8 mouse cellular contexts compared by ENCODE assay signal in genomic region chr4:129640101-129640637, GRCm38 (mm10). TPM values are rescaled to one million over a fixed set of nuclear protein-coding genes. Genes with fewer than 3 reads are reported as not detected.
DNase-seq lines count a peak whose midpoint lies in the region; ATAC-seq lines count a peak whose summit lies in the region.

No protein-coding gene starts in this region.

- peaks cover 27% of the 10 kb centered on the region for H3K36me3 ChIP-seq in lung, embryonic 16.5 days (ENCODE audit: control insufficient read depth, insufficient read depth, low read length)
- H3K36me3 ChIP-seq in stomach, embryonic 14.5 days (ENCODE audit: control insufficient read depth, insufficient read depth, low read length) = peaks cover 35% of the 10 kb centered on the region

- no peaks in the 10 kb centered on the region for H3K9me3 ChIP-seq in lung, embryonic 16.5 days (ENCODE audit: control insufficient read depth, low read length)
- no peaks in the 10 kb centered on the region for H3K9me3 ChIP-seq in stomach, embryonic 14.5 days (ENCODE audit: control insufficient read depth, low read depth, low read length)

- peaks cover 17% of the 10 kb centered on the region for H3K4me1 ChIP-seq in lung, embryonic 16.5 days (replicated peaks; ENCODE audit: control insufficient read depth, insufficient read depth, low read length)
- H3K4me1 ChIP-seq in stomach, embryonic 14.5 days (ENCODE audit: control insufficient read depth, insufficient read depth, low read length) = peaks cover 8% of the 10 kb centered on the region; the same call in 1 of the 2 replicates

- no peaks in the 10 kb centered on the region for H3K27me3 ChIP-seq in lung, embryonic 16.5 days (ENCODE audit: control insufficient read depth, insufficient read depth, low read depth, low read length)
- H3K27me3 ChIP-seq in stomach, embryonic 14.5 days (ENCODE audit: control insufficient read depth, insufficient read depth, low read length) = no peaks in the 10 kb centered on the region

- peak overlapping the region; percentile 77 for H3K4me2 ChIP-seq in lung, embryonic 16.5 days (ENCODE audit: low read depth, low read length)
- peak overlapping the region; percentile 78 for H3K4me2 ChIP-seq in stomach, embryonic 14.5 days (replicated peaks; ENCODE audit: low read depth, low read length)

- 0 out of 2 replicates have a peak, but pooled peaks have one; percentile 13 for ATAC-seq in lung, embryonic 16.5 days (ENCODE audit: low read depth)
- ATAC-seq in stomach, embryonic 14.5 days (ENCODE audit: insufficient number of reproducible peaks, insufficient read depth, low FRiP score, low read depth) = no peak

- H3K9ac ChIP-seq in lung, embryonic 16.5 days (ENCODE audit: low read length) = peak overlapping the region; percentile 84
- H3K9ac ChIP-seq in stomach, embryonic 14.5 days (replicated peaks; ENCODE audit: low read depth, low read length) = peak overlapping the region; percentile 49

- DNase-seq in layer of hippocampus, postnatal 10 days (ENCODE audit: low spot score in 2 of 2) = peak; percentile 45 to 50
- no peak for DNase-seq in layer of hippocampus, adult 18-20 months (ENCODE audit: low spot score in 2 of 2)
- peak; percentile 78 to 79 for DNase-seq in cerebellum, postnatal 10 days
- DNase-seq in gastrocnemius, postnatal 4 days (ENCODE audit: low spot score in 2 of 2) = peak; percentile 45 to 49
- DNase-seq in kidney, adult 9 months = peak; percentile 48
- no peak for DNase-seq in layer of hippocampus, postnatal 25 days (ENCODE audit: extremely low spot score in 1 of 2, low spot score in 1 of 2)

- under 1% methylated on average over 17 of the region's 17 CpGs for WGBS in lung, embryonic 16.5 days
- WGBS in stomach, embryonic 14.5 days = 2% methylated on average over 17 of the region's 17 CpGs

- peak overlapping the region; percentile 72 for H3K4me3 ChIP-seq in lung, embryonic 16.5 days (ENCODE audit: low read length)
- H3K4me3 ChIP-seq in stomach, embryonic 14.5 days (ENCODE audit: low read depth, low read length) = peak overlapping the region; percentile 48

- H3K27ac ChIP-seq in lung, embryonic 16.5 days (ENCODE audit: low read length) = peak overlapping the region; percentile 98
- H3K27ac ChIP-seq in stomach, embryonic 14.5 days (ENCODE audit: low read length) = peak overlapping the region; percentile 87

RNA-seq across cellular contexts. Expression of gene Txlna, which starts 0.7 kb away (rescaled TPM):
- total RNA-seq in layer of hippocampus, postnatal 10 days (2021) = 10 to 100 TPM; 41.4 to 46.8 TPM
- total RNA-seq in layer of hippocampus, adult 18-20 months (2021) = 10 to 100 TPM; 49.9 to 51.3 TPM
- 10 to 100 TPM; 53.7 to 56.0 TPM for total RNA-seq in gastrocnemius, postnatal 4 days (2021)
- 80.4 and 82.6 TPM in 2 replicates for polyA plus RNA-seq in lung, embryonic 16.5 days (2015; fragmentation: Nextera tagmentation; extraction: Ambion mirVana)
- 91.9 and 94.4 TPM in 2 replicates for polyA plus RNA-seq in stomach, embryonic 14.5 days (2014; fragmentation: Nextera tagmentation; extraction: Ambion mirVana)
- total RNA-seq in layer of hippocampus, postnatal 25 days (2021) = 10 to 100 TPM; 44.0 to 44.1 TPM

RNA-seq across cellular contexts. Expression of gene Ccdc28b, which starts 16.4 kb away (rescaled TPM):
- total RNA-seq in layer of hippocampus, postnatal 10 days (2021) = 100 to 1,000 TPM; 123 to 140 TPM
- total RNA-seq in layer of hippocampus, adult 18-20 months (2021) = 10 to 100 TPM; 55.7 to 59.1 TPM
- total RNA-seq in gastrocnemius, postnatal 4 days (2021) = 10 to 100 TPM; 44.7 to 51.2 TPM
- 65.8 and 71.1 TPM in 2 replicates for polyA plus RNA-seq in lung, embryonic 16.5 days (2015; fragmentation: Nextera tagmentation; extraction: Ambion mirVana)
- 52.9 and 56.1 TPM in 2 replicates for polyA plus RNA-seq in stomach, embryonic 14.5 days (2014; fragmentation: Nextera tagmentation; extraction: Ambion mirVana)
- 10 to 100 TPM; 71.6 to 84.5 TPM for total RNA-seq in layer of hippocampus, postnatal 25 days (2021)

RNA-seq across cellular contexts. Expression of gene Iqcc, which starts 21.3 kb away (rescaled TPM):
- 10 to 100 TPM; 27.5 to 27.6 TPM for total RNA-seq in layer of hippocampus, postnatal 10 days (2021)
- total RNA-seq in layer of hippocampus, adult 18-20 months (2021) = 10 to 100 TPM; 36.2 to 37.4 TPM
- total RNA-seq in gastrocnemius, postnatal 4 days (2021) = 10 to 100 TPM; 13.2 to 13.6 TPM
- polyA plus RNA-seq in lung, embryonic 16.5 days (2015; fragmentation: Nextera tagmentation; extraction: Ambion mirVana) = 29.3 and 29.7 TPM in 2 replicates
- 26.2 and 26.9 TPM in 2 replicates for polyA plus RNA-seq in stomach, embryonic 14.5 days (2014; fragmentation: Nextera tagmentation; extraction: Ambion mirVana)
- 10 to 100 TPM; 32.9 to 41.9 TPM for total RNA-seq in layer of hippocampus, postnatal 25 days (2021)

RNA-seq across cellular contexts. Expression of gene Dcdc2b, which starts 26.1 kb away (rescaled TPM):
- 1 to 10 TPM; 3.1 to 5.3 TPM for total RNA-seq in layer of hippocampus, postnatal 10 days (2021)
- total RNA-seq in layer of hippocampus, adult 18-20 months (2021) = 1 to 10 TPM; 5.6 to 6.2 TPM
- 1 to 10 TPM; 1.6 to 2.7 TPM for total RNA-seq in gastrocnemius, postnatal 4 days (2021)
- 3.8 TPM in 2 replicates for polyA plus RNA-seq in lung, embryonic 16.5 days (2015; fragmentation: Nextera tagmentation; extraction: Ambion mirVana)
- 2.8 and 3.8 TPM in 2 replicates for polyA plus RNA-seq in stomach, embryonic 14.5 days (2014; fragmentation: Nextera tagmentation; extraction: Ambion mirVana)
- total RNA-seq in layer of hippocampus, postnatal 25 days (2021) = 1 to 10 TPM; 3.6 to 6.8 TPM

RNA-seq across cellular contexts. Expression of gene Kpna6, which starts 32.4 kb away (rescaled TPM):
- total RNA-seq in layer of hippocampus, postnatal 10 days (2021) = 10 to 100 TPM; 74.7 to 90.0 TPM
- 10 to 100 TPM; 87.8 to 89.6 TPM for total RNA-seq in layer of hippocampus, adult 18-20 months (2021)
- 10 to 100 TPM; 54.4 to 63.4 TPM for total RNA-seq in gastrocnemius, postnatal 4 days (2021)
- 15.8 and 18.2 TPM in 2 replicates for polyA plus RNA-seq in lung, embryonic 16.5 days (2015; fragmentation: Nextera tagmentation; extraction: Ambion mirVana)
- 12.0 and 14.4 TPM in 2 replicates for polyA plus RNA-seq in stomach, embryonic 14.5 days (2014; fragmentation: Nextera tagmentation; extraction: Ambion mirVana)
- 10 to 100 TPM; 91.5 to 96.8 TPM for total RNA-seq in layer of hippocampus, postnatal 25 days (2021)

Comparison
In these comparisons a context has a peak if more than half of its experiments do, and no peak if none do; other contexts are left out.
1. DNase-seq: peak in layer of hippocampus, postnatal 10 days (2 of 2), cerebellum, postnatal 10 days (2 of 2), gastrocnemius, postnatal 4 days (2 of 2) and kidney, adult 9 months (single experiment); none in layer of hippocampus, adult 18-20 months (0 of 2) and layer of hippocampus, postnatal 25 days (0 of 2).